Comparison of ENCODE assay signal across 22 mouse cellular contexts in the genomic region with DNA sequence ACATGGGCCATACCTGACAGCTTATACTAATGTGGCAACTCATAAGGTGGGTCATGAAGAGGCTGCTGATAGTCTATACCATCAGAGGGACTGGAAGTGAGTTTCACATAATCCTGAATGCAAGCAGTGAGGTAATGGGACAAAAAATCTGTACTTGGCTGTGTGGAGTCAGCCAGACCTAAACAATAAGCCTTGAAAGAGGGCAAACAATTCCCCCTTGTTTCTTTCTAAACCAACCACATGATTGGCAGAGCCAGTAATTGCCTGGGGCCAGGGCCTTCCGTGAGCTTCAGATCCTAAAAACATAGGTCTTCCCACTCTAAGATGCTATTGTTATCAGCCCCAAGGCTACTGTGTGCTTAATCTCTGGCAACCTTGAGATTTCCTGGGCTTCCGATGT.
A peak's percentile ranks its signal among the peaks of the same experiment; 100 is the strongest.
DNase-seq lines count a peak whose midpoint lies in the region; ATAC-seq and TF ChIP-seq lines count a peak whose summit lies in the region.
"Had no signal": no experiment of that assay in that cellular context is flagged by ENCODE, and none has a peak within 500 bp of the region (broad histone marks: within the 10 kb centered on the region; RNA-seq: fewer than 3 reads in every experiment).

No protein-coding gene starts in this region.

- no peak for DNase-seq in forebrain, embryonic 11.5 days (ENCODE audit: low spot score)
- peak; percentile 27 for DNase-seq in Muller cell, postnatal 12 days (ENCODE audit: inconsistent ontology term)
- DNase-seq in embryo, embryonic 10.5 days (ENCODE audit: low spot score) = peak; percentile 19
- no peak for DNase-seq in natural killer cell, adult 2 months (ENCODE audit: low spot score in 2 of 2)
- DNase-seq: adrenal gland, postnatal 14 days; cerebellum, adult 2 months; cerebellum, postnatal 10 days; gastrocnemius, postnatal 14 days; heart, adult 11 months; heart, postnatal 4 days; kidney, adult 11 months; kidney, adult 9 months had no signal

- H3K9me3 ChIP-seq in forebrain, embryonic 11.5 days (ENCODE audit: control insufficient read depth, low read length) = no peaks in the 10 kb centered on the region
- H3K9me3 ChIP-seq in forebrain, embryonic 16.5 days (ENCODE audit: control insufficient read depth, low read length) = no peaks in the 10 kb centered on the region
- no peaks in the 10 kb centered on the region for H3K9me3 ChIP-seq in embryonic facial prominence, embryonic 12.5 days
- H3K9me3 ChIP-seq in intestine, postnatal 0 days (ENCODE audit: control insufficient read depth) = no peaks in the 10 kb centered on the region
- H3K9me3 ChIP-seq: heart, embryonic 13.5 days; hindbrain, embryonic 12.5 days had no signal

- no peak overlapping the region for H3K9ac ChIP-seq in forebrain, embryonic 11.5 days (ENCODE audit: low read length)
- H3K9ac ChIP-seq in forebrain, embryonic 16.5 days (replicated peaks; ENCODE audit: low read depth, low read length) = no peak overlapping the region
- no peak overlapping the region for H3K9ac ChIP-seq in embryonic facial prominence, embryonic 12.5 days
- no peak overlapping the region for H3K9ac ChIP-seq in intestine, postnatal 0 days (ENCODE audit: low read depth, low read length)
- H3K9ac ChIP-seq: heart, embryonic 13.5 days; hindbrain, embryonic 12.5 days had no signal

- no peaks in the 10 kb centered on the region for H3K36me3 ChIP-seq in forebrain, embryonic 11.5 days (ENCODE audit: control insufficient read depth, insufficient read depth, low read length)
- no peaks in the 10 kb centered on the region for H3K36me3 ChIP-seq in forebrain, embryonic 16.5 days (ENCODE audit: control insufficient read depth, insufficient read depth)
- H3K36me3 ChIP-seq in embryonic facial prominence, embryonic 12.5 days = no peaks in the 10 kb centered on the region
- no peaks in the 10 kb centered on the region for H3K36me3 ChIP-seq in intestine, postnatal 0 days (ENCODE audit: control insufficient read depth, insufficient read depth)
- H3K36me3 ChIP-seq: heart, embryonic 13.5 days; hindbrain, embryonic 12.5 days had no signal

- no peaks in the 10 kb centered on the region for H3K27me3 ChIP-seq in forebrain, embryonic 11.5 days (ENCODE audit: control insufficient read depth, insufficient read depth, low read length)
- no peaks in the 10 kb centered on the region for H3K27me3 ChIP-seq in forebrain, embryonic 16.5 days (replicated peaks; ENCODE audit: control insufficient read depth, insufficient read depth, low read length)
- H3K27me3 ChIP-seq in embryonic facial prominence, embryonic 12.5 days = no peaks in the 10 kb centered on the region
- no peaks in the 10 kb centered on the region for H3K27me3 ChIP-seq in intestine, postnatal 0 days (replicated peaks; ENCODE audit: control insufficient read depth, insufficient read depth, low read length)
- H3K27me3 ChIP-seq: heart, embryonic 13.5 days; hindbrain, embryonic 12.5 days; Patski had no signal

- H3K4me3 ChIP-seq in forebrain, embryonic 11.5 days (ENCODE audit: low read depth, low read length) = no peak overlapping the region
- no peak overlapping the region for H3K4me3 ChIP-seq in forebrain, embryonic 16.5 days (replicated peaks; ENCODE audit: low read length)
- H3K4me3 ChIP-seq in embryonic facial prominence, embryonic 12.5 days = no peak overlapping the region
- H3K4me3 ChIP-seq in intestine, postnatal 0 days (ENCODE audit: low read depth, low read length) = no peak overlapping the region
- H3K4me3 ChIP-seq: heart, embryonic 13.5 days; hindbrain, embryonic 12.5 days had no signal

- TF ChIP-seq CTCF in intestine, postnatal 0 days (IDR thresholded peaks at IDR 0.05; ENCODE audit: low read depth) = no peak

- no peak overlapping the region for H3K4me2 ChIP-seq in forebrain, embryonic 11.5 days (ENCODE audit: low read depth, low read length, severe bottlenecking)
- H3K4me2 ChIP-seq in forebrain, embryonic 16.5 days (ENCODE audit: low read length) = no peak overlapping the region
- no peak overlapping the region for H3K4me2 ChIP-seq in embryonic facial prominence, embryonic 12.5 days (replicated peaks)
- H3K4me2 ChIP-seq in intestine, postnatal 0 days (replicated peaks; ENCODE audit: low read depth) = no peak overlapping the region
- H3K4me2 ChIP-seq: heart, embryonic 13.5 days; hindbrain, embryonic 12.5 days had no signal

- peak; percentile 37; the same call in 1 of the 2 replicates for ATAC-seq in forebrain, embryonic 11.5 days (replicated peaks; ENCODE audit: low FRiP score)
- ATAC-seq in forebrain, embryonic 16.5 days = no peak
- ATAC-seq in embryonic facial prominence, embryonic 12.5 days (ENCODE audit: insufficient number of reproducible peaks, insufficient read depth, low FRiP score, low TSS enrichment) = 0 out of 2 replicates have a peak, but pooled peaks have one; percentile 41
- no peak for ATAC-seq in intestine, postnatal 0 days
- no peak for ATAC-seq in granulocyte monocyte progenitor cell, adult 5-6 weeks (replicated peaks; ENCODE audit: poor library complexity, severe bottlenecking)
- ATAC-seq: activated CD4-positive, CD25-positive, alpha-beta regulatory T cell, adult 4 months; hindbrain, embryonic 16.5 days; inflammation-experienced regulatory T-cells, adult 6 months; Patski had no signal

- H3K27ac ChIP-seq in forebrain, embryonic 11.5 days (ENCODE audit: low read depth, low read length) = no peak overlapping the region
- no peak overlapping the region for H3K27ac ChIP-seq in forebrain, embryonic 16.5 days (ENCODE audit: low read length)
- no peak overlapping the region for H3K27ac ChIP-seq in embryonic facial prominence, embryonic 12.5 days
- H3K27ac ChIP-seq in intestine, postnatal 0 days (ENCODE audit: low read depth, low read length) = no peak overlapping the region
- H3K27ac ChIP-seq: heart, embryonic 13.5 days; hindbrain, embryonic 12.5 days had no signal

- WGBS in forebrain, embryonic 11.5 days = 10% methylated on average over 2 of the region's 2 CpGs
- WGBS in forebrain, embryonic 16.5 days = 8% methylated on average over 2 of the region's 2 CpGs
- 16% methylated on average over 2 of the region's 2 CpGs for WGBS in embryonic facial prominence, embryonic 12.5 days
- WGBS in intestine, postnatal 0 days = 74% methylated on average over 2 of the region's 2 CpGs

- H3K4me1 ChIP-seq in forebrain, embryonic 11.5 days (replicated peaks; ENCODE audit: control insufficient read depth, insufficient read depth, low read length) = peaks cover 2% of the 10 kb centered on the region; the same call in 1 of the 2 replicates
- H3K4me1 ChIP-seq in forebrain, embryonic 16.5 days (replicated peaks; ENCODE audit: control insufficient read depth, insufficient read depth, low read length) = no peaks in the 10 kb centered on the region
- H3K4me1 ChIP-seq in embryonic facial prominence, embryonic 12.5 days = no peaks in the 10 kb centered on the region
- H3K4me1 ChIP-seq in intestine, postnatal 0 days (replicated peaks; ENCODE audit: control insufficient read depth, insufficient read depth, low read length) = no peaks in the 10 kb centered on the region; the same call in 1 of the 2 replicates
- H3K4me1 ChIP-seq: heart, embryonic 13.5 days; hindbrain, embryonic 12.5 days had no signal

Comparison
In these comparisons a context has a peak if more than half of its experiments do, and no peak if none do; other contexts are left out.
1. ATAC-seq: peak in forebrain, embryonic 11.5 days (single experiment) and embryonic facial prominence, embryonic 12.5 days (single experiment); none in forebrain, embryonic 16.5 days (single experiment), intestine, postnatal 0 days (single experiment) and granulocyte monocyte progenitor cell, adult 5-6 weeks (single experiment).
2. DNase-seq: peak in Muller cell, postnatal 12 days (single experiment) and embryo, embryonic 10.5 days (single experiment); none in forebrain, embryonic 11.5 days (single experiment) and natural killer cell, adult 2 months (0 of 2).